In genomic region chr2:79400045-79400444, GRCm38 (mm10) we compare ENCODE assay signal across 24 mouse cellular contexts. TPM values are rescaled to one million over a fixed set of nuclear protein-coding genes. Genes with fewer than 3 reads are reported as not detected.
"Had no signal": no experiment of that assay in that cellular context is flagged by ENCODE, and none has a peak within 500 bp of the region (broad histone marks: within the 10 kb centered on the region; RNA-seq: fewer than 3 reads in every experiment).

No protein-coding gene starts in this region.

- H3K36me3 ChIP-seq: kidney, embryonic 15.5 days; liver, embryonic 13.5 days; neural tube, embryonic 15.5 days had no signal

- H3K9ac ChIP-seq: kidney, embryonic 15.5 days; liver, embryonic 13.5 days; neural tube, embryonic 15.5 days had no signal

- H3K4me1 ChIP-seq: kidney, embryonic 15.5 days; liver, embryonic 13.5 days had no signal

- H3K27me3 ChIP-seq: kidney, embryonic 15.5 days; liver, embryonic 13.5 days; neural tube, embryonic 15.5 days had no signal

- H3K4me2 ChIP-seq: kidney, embryonic 15.5 days; liver, embryonic 13.5 days; neural tube, embryonic 15.5 days had no signal

- H3K27ac ChIP-seq: kidney, embryonic 15.5 days; left cerebral cortex, adult 2 months; liver, embryonic 13.5 days; neural tube, embryonic 15.5 days had no signal

- H3K9me3 ChIP-seq: kidney, embryonic 15.5 days; liver, embryonic 13.5 days; neural tube, embryonic 15.5 days had no signal

- H3K4me3 ChIP-seq: kidney, embryonic 15.5 days; left cerebral cortex, adult 2 months; liver, embryonic 13.5 days; myocyte; neural tube, embryonic 15.5 days had no signal

- DNase-seq: kidney, adult 11 months; kidney, adult 8-10 months; kidney, postnatal 10 days; kidney, postnatal 36 days; layer of hippocampus, postnatal 36 days; liver, embryonic 13.5 days; lung, adult 2 months; lung, postnatal 14 days; lung, postnatal 4 days; right cerebral cortex, adult 18-20 months; right cerebral cortex, postnatal 14 days; right cerebral cortex, postnatal 4 days; thymus, adult 2 months; thymus, postnatal 14 days; thymus, postnatal 4 days had no signal

RNA-seq across cellular contexts. Expression of gene Neurod1, which starts 56.5 kb away (rescaled TPM):
- total RNA-seq: liver, adult 2 months; megakaryocyte progenitor cell, adult 5-6 weeks; megakaryocyte-erythroid progenitor cell, adult 5-6 weeks; monocyte, adult 5-6 weeks had no signal
- polyA plus RNA-seq: liver, adult 2 months; liver, embryonic 13.5 days; lung, adult 2 months; lung, embryonic 16.5 days; myocyte; thymus, adult 2 months had no signal

RNA-seq across cellular contexts. Expression of gene Cerkl, which starts 56.5 kb away (rescaled TPM):
- polyA plus RNA-seq: myocyte had no signal
